Mouse (Mus musculus): ENCODE results near the gene Tktl1.

- no peak for TF ChIP-seq CTCF (IDR thresholded peaks at IDR 0.05; ENCODE audit: low read depth)
- TF ChIP-seq EP300 (optimal IDR thresholded peaks at IDR 0.05), result no peak
Observed at GRCm38 (mm10) chrX:74257746-74258145, 80.7 kb downstream of the Tktl1 start.
